Mouse (Mus musculus): Measurements from ENCODE around the gene Gfra1. TPM values are rescaled to one million over a fixed set of nuclear protein-coding genes. Genes with fewer than 3 reads are reported as not detected.

The Gfra1 gene
- polyA plus RNA-seq, 1 experiment, result 1.1 TPM

GRCm38 (mm10) chr19:58271815-58272214, 183.9 kb downstream of the Gfra1 start:
- DNase-seq (ENCODE audit: low read depth, low spot score), result no peak
- WGBS, result 85% methylated on average over 8 of the region's 8 CpGs

DNA sequence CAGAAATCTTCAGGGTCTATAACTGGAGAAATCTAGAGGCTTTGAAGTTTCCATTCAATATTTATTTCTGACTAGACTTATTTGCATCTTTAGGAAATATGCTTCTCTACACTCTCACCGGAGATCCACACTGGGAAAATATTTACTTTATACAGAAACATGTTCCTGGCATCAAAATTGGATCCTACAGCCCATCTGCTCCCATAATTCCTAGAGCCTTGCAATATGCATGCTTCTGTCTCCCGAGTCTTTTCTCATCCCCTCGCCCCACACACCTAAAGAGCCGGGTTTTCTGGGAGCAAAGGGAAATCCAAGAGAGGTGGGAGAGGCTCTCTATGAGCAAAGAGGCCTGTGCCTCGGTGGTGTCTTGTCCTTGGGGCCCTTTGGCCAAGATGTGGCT, 184.9 kb downstream of the Gfra1 start:
- DNase-seq (ENCODE audit: low read depth, low spot score), result no peak
- WGBS, result 70% methylated on average over 5 of the region's 5 CpGs

GRCm38 (mm10) chr19:58268476-58268875, 187.2 kb downstream of the Gfra1 start:
- WGBS, result 78% methylated on average over 4 of the region's 4 CpGs
- DNase-seq (ENCODE audit: low read depth, low spot score), result no peak

DNA sequence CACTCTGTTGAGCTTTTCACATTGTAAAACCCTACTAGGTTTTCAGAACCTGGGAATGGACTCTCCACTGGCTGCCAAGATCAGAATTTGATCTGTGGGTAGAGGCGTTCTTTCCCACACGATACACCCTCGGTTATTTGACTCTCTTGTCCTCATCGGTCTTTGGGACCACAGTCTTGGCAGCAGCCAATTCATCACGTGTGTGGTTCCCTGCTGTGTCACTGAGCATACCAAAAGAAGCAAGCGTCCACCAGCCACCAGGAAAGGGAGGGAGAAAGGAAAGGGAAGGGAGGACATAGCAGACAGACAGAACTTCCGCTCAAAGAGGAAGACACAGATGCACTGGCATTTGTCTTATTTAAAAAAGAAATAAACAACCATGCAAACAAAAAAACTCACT, 189.1 kb downstream of the Gfra1 start:
- no peak for DNase-seq (ENCODE audit: low read depth, low spot score)
- WGBS, result 76% methylated on average over 7 of the region's 7 CpGs

DNA sequence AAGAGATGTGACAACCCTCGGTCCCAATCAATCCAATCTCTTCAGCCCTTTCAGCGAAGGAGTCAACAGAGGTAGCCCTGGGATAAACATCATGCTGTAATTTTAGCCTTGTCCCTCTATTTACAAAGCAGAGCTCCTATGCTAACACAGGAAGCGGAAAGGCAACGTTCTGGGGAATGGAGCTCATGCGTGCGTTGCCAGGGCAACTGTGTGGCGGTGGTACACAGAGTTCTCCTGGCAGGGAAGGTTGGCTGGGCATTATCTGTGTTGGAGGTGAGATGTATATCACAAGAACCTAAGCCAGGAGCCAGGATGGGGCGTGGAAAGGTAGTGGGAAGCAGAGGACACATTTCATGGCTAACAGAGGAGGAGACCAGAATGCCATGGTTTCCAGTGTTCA, 194.8 kb downstream of the Gfra1 start:
- DNase-seq (ENCODE audit: low read depth, low spot score), result no peak
- 62% methylated on average over 8 of the region's 8 CpGs for WGBS

GRCm38 (mm10) chr19:58259250-58259649, 196.5 kb downstream of the Gfra1 start:
- WGBS, result 83% methylated on average over 2 of the region's 2 CpGs
- no peak for DNase-seq (ENCODE audit: low read depth, low spot score)

DNA sequence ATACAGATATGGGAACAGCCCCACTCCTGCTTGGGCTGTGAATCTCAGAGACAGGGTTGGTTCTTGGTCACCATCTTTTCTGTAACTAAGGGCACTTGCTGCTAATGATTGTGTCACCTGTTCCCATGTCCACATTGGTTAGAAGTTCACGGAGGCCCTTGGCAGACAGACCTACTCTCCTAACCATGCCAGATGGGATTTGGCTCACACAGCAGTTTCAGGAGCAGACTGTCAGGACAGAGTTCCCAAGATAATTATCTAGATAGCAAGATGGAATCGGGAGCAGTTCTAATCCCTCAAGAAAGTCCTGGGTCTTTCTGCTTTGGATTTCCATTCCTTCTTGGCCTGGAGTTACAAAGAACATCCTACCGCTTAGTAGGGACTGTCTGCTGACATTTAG, 199.2 kb downstream of the Gfra1 start:
- DNase-seq (ENCODE audit: low read depth, low spot score), result no peak
- 85% methylated on average over 3 of the region's 3 CpGs for WGBS

DNA sequence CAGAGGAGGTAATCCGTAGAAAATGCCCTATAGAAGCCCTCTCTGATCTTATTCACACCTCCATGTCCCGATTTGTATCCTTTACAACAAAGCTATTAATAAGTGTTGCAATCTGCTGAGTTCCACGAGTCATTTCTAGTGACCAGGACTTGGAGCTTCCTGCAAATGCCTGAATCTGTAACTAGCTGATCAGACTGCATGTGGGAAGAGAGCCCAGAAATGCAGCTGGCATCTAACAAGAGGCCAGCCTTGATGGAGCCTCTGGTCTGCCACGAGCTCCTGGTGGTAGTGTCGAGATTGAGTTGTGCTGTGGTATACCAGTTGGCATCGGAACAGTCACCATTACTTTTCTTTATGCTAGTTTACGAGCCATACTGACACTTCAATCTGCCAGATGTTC, 200.3 kb downstream of the Gfra1 start:
- DNase-seq (ENCODE audit: low read depth, low spot score), result no peak
- WGBS, result 74% methylated on average over 7 of the region's 7 CpGs

DNA sequence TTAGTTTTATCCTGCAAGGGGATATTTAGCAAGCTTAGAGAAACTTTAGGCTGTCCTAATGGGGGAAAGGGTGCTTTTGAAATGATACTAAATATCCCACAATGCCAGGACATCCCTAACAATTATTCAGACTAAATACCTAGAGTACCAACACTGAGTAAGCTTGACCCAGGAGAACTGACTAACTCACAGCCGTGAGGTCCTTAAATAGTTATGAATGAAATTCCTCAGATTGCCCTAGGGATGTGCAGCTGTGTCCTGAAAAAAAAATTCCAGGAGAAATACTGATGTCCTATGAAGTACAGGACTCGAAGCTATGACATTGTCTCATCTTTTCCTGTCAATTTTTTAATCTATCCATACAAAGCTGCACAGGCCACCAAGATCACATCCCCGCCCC, 201.5 kb downstream of the Gfra1 start:
- no peak for DNase-seq (ENCODE audit: low read depth, low spot score)
- 76% methylated on average over 3 of the region's 3 CpGs for WGBS

DNA sequence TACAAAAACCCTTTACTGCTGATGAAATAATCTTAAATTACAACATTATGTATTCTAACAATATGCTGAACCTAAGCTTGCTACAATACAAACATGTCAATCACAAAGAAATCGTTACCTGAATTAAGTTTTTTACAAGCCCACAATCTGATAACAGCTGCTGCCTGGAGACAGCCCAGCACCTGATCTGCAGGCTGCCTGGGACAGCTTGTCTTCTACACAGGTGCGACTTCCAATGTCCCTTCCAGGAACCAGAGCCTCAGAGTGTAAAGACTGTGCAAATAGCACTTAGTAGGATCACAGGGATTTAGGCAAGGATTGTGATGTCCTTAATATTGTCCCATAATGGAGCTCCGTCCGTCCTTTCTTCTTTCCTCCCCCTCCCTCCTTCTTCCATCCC, 204.0 kb downstream of the Gfra1 start:
- DNase-seq (ENCODE audit: low read depth, low spot score), result no peak
- WGBS, result 55% methylated on average over 4 of the region's 4 CpGs

DNA sequence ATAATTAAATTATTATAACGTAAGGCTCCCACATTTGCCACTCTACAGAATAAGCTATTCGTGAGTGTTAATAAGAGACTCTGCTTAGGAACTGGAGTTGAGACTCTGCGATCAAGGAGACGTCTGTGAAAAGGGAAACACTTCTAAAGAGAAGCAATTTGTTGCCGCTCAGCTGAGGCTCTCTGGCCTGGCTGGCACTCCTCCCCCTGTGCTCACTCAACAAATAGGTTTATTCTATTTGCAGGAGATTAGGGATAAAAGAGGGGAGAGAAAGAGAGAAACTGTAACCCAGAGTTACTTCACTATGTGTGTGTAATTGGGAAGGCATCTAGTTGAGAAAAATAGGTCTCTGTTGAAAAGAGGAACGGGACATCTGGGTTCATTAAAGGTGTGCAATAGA, 204.6 kb downstream of the Gfra1 start:
- 58% methylated on average over 6 of the region's 6 CpGs for WGBS
- DNase-seq (ENCODE audit: low read depth, low spot score), result no peak

DNA sequence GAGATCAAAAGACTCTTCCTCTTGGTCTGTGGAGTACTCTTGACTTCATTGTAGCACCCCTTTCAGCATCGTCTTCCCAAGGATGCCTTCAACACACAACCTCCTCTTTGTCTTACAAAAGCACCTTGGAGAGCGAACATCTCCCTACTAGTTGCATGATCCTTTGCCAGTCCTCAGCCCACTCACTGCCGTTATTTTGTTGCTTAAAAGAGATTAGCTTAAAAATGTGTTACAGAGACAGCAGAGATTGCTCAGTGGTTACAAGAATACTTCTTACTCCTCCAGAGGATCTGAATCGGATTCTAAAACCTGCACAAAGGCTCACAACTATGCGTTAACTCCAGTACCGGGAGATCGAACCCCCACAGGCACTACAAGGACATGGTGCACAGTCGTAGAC, 205.5 kb downstream of the Gfra1 start:
- DNase-seq (ENCODE audit: low read depth, low spot score), result no peak
- 85% methylated on average over 8 of the region's 8 CpGs for WGBS

- WGBS, result 56% methylated on average over 4 of the region's 4 CpGs
- DNase-seq (ENCODE audit: low read depth, low spot score), result no peak
These were observed 211.6 kb downstream of the Gfra1 start for GRCm38 (mm10) chr19:58244148-58244547.

- DNase-seq (ENCODE audit: low read depth, low spot score), result no peak
These were observed 212.1 kb downstream of the Gfra1 start for GRCm38 (mm10) chr19:58243604-58244003.

DNA sequence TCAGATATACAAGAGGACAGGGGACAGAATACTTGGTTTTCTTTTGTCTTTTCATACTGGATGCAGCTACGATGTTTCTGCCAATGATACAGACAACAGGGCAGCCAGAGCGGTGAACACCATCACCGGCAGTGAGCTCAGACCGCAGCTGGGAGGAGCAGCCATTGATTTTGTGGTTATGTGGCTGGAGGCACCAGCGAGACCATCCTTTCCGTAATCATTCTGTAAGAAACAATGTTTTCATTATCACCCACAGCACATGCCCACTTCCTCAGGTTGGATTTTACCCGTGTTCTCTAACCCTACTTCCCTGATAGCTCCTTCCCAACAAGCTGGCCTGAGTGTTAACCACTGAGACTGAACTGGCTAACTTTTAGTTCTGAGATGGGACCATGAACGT, 217.4 kb downstream of the Gfra1 start:
- WGBS, result 79% methylated on average over 8 of the region's 8 CpGs
- no peak for DNase-seq (ENCODE audit: low read depth, low spot score)

More at GRCm38 (mm10) chr19:58243604-58244003, 212.1 kb downstream of the Gfra1 start:
- WGBS, result 34% methylated on average over 1 of the region's 1 CpGs

DNA sequence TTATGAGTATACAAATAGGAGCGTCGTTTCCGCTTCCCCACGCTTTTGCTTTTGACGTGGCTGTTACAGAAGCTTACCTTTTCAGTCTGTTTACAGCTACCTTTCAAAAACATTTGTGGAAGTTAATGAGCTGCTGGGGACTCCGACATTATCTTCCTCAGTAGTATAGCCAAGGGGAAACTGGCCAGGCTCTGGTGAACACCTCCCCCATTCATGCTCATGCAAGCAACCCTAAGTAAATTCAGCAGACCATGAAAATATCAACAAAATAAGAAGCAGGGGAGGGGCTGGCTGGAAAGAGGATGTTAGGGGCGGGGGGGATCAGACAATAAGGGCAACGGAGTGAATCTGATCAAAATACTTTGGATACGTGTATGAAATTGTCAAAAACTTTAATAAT, 228.0 kb downstream of the Gfra1 start:
- DNase-seq (ENCODE audit: low read depth, low spot score), result no peak
- 63% methylated on average over 9 of the region's 9 CpGs for WGBS

DNA sequence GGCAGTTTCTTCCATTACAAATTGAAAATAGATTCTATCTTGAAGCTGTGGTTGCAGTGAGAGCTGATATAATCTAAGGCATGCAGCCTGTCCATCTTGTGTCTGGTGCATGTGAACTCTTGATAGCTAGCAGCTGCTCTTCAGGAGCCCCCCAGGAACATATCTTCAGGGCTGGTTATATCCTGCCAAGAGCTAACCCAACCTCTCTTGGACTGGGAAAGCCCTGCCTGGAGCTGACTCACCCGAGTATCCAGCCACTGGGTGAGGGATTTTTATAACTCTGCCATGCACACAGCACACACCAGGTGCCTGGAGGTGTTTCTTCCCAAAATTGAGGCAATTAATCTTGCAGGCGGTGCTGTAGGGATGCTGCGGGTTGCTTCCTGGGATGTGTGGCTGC, 228.8 kb downstream of the Gfra1 start:
- WGBS, result 30% methylated on average over 3 of the region's 3 CpGs
- DNase-seq (ENCODE audit: low read depth, low spot score), result no peak

- WGBS, result 70% methylated on average over 25 of the region's 25 CpGs
These were observed 235.5 kb downstream of the Gfra1 start for GRCm38 (mm10) chr19:58220061-58220831.

GRCm38 (mm10) chr19:58217591-58217990, 238.1 kb downstream of the Gfra1 start:
- WGBS, result 73% methylated on average over 4 of the region's 4 CpGs
- no peak for DNase-seq (ENCODE audit: low read depth, low spot score)

More at GRCm38 (mm10) chr19:58220061-58220831, 235.5 kb downstream of the Gfra1 start:
- no peak for DNase-seq (ENCODE audit: low read depth, low spot score)

GRCm38 (mm10) chr19:58206496-58207044, 249.1 kb downstream of the Gfra1 start:
- 64% methylated on average over 10 of the region's 10 CpGs for WGBS
- DNase-seq (ENCODE audit: low read depth, low spot score), result no peak

DNA sequence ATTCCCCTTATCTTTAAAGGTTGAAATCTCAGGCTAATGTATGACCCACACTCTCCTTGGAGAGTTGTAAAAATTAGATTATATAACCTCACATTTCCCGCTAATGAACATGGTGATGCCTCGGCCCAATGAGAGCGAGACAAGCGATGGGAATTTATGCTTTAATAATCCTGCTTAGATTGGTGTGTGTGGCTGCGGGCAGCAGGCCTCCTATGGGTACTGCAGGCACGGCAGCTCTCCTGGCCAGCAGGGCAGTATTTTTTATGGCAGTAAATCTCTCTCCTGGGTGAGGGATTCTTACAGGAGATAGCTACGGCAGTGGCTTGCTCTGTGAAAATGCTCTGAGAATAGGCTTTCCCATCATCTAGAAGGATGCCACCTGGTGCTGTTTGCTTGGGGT, 250.2 kb downstream of the Gfra1 start:
- no peak for DNase-seq (ENCODE audit: low read depth, low spot score)
- 79% methylated on average over 7 of the region's 7 CpGs for WGBS
